Mouse (Mus musculus) forebrain, embryonic 10.5 days (tissue): ENCODE measurements around the gene Ss18l2. TPM values are rescaled to one million over a fixed set of nuclear protein-coding genes. Genes with fewer than 3 reads are reported as not detected.

Source experiments
- DNase-seq: peaks from one replicate; pipeline ENCODE4 v3.0.0-alpha.2; 2017; ENCODE audit warnings: low spot score; ENCODE audit errors: extremely low spot score
- H3K27ac ChIP-seq: fragments of 300-500 bp; sonication (generic); 2 replicates; pipeline ENCODE4 v1.5.1; 2016; ENCODE audit warnings: mild to moderate bottlenecking
- H3K27me3 ChIP-seq: fragments of 300-500 bp; sonication (generic); 2 replicates; pipeline ENCODE4 v1.6.1; 2016; ENCODE audit warnings: mild to moderate bottlenecking; ENCODE audit not compliant: poor library complexity, severe bottlenecking
- H3K36me3 ChIP-seq: fragments of 300-500 bp; sonication (generic); replicated peaks from 2 replicates; pipeline ENCODE4 v1.6.1; 2016; ENCODE audit warnings: mild to moderate bottlenecking, moderate library complexity
- H3K4me1 ChIP-seq: fragments of 300-500 bp; sonication (generic); 2 replicates; pipeline ENCODE4 v1.6.1; 2016
- H3K4me3 ChIP-seq: fragments of 300-500 bp; sonication (generic); 2 replicates; pipeline ENCODE4 v1.5.1; 2016; ENCODE audit warnings: mild to moderate bottlenecking, moderate library complexity
- H3K9me3 ChIP-seq: fragments of 300-500 bp; sonication (generic); 2 replicates; pipeline ENCODE4 v1.6.1; 2016; ENCODE audit warnings: mild to moderate bottlenecking, moderate library complexity
- WGBS: fragments of 180-500 bp; shearing (Covaris S2); methylation state at CpG from one replicate; pipeline ENCODE4 v1.1.7; 2016; 5-methylcytosine and 5-hydroxymethylcytosine counted together
- polyA plus RNA-seq: library from polyadenylated mRNA; unstranded; fragments of >200 nt; fragmentation: Nextera tagmentation; extraction: Ambion mirVana; gene quantifications from 2 replicates; pipeline ENCODE4 v1.2.1, GENCODE M21; 2016

Gene Ss18l2
- polyA plus RNA-seq, 1 experiment from 2014 or later, result 85.3 TPM

DNA sequence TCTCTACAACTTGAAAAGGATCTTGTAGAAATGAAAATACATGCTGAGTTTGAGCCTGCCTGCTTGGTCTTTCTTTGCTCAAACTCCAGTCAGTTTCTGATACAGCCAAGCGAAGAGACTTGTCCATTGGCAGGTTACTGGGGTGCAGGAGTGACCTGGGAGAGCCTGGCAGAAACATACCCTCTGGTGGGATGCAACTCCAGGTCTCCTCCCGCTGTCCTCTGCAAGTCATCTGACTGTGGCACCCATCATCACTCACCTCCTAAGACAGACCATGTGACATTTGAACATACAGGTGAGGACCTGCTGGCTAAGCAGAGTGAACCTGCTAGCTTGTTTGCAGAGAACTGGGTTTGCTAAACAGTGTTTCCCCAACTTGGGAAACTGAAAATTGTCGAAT, 46.7 kb downstream of the Ss18l2 start:
- Histone ChIP-seq H3K27me3 (0 out of 2 replicates have a peak, but pooled peaks cover 4% of the 10 kb centered on the region), H3K27ac (no peak overlapping the region), H3K36me3 (peaks cover 53% of the 10 kb centered on the region), H3K4me3 (no peak overlapping the region), H3K4me1 (peaks cover 40% of the 10 kb centered on the region), H3K9me3 (no peaks in the 10 kb centered on the region)
- 93% methylated on average over 3 of the region's 3 CpGs for WGBS
- DNase-seq, result no peak

DNA sequence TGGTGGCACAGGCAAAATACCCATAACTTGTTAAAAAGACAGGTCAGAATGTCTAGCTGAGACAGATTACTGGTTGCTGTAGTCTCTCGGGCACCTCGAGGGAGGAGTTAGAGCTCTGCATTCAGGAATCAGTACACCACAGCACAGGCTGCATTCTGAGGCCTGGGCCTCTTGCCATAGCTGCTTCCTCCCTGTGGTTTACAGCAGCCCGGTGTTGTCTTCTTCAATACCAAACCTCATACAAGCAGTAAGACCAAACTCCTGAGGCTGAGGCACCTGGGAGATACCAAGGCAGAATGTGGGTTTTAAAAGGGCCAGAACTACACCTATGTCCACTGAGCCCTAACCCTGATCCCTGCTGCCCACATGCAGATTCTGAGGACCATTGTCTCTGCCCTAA, 47.3 kb downstream of the Ss18l2 start:
- Histone ChIP-seq H3K27ac (peak overlapping the region; percentile 20; the same call in 1 of the 2 replicates), H3K36me3 (peaks cover 51% of the 10 kb centered on the region), H3K4me1 (peaks cover 47% of the 10 kb centered on the region), H3K27me3 (0 out of 2 replicates have a peak, but pooled peaks cover 4% of the 10 kb centered on the region), H3K9me3 (no peaks in the 10 kb centered on the region), H3K4me3 (no peak overlapping the region)
- 75% methylated on average over 3 of the region's 3 CpGs for WGBS
- DNase-seq, result peak; percentile 25

DNA sequence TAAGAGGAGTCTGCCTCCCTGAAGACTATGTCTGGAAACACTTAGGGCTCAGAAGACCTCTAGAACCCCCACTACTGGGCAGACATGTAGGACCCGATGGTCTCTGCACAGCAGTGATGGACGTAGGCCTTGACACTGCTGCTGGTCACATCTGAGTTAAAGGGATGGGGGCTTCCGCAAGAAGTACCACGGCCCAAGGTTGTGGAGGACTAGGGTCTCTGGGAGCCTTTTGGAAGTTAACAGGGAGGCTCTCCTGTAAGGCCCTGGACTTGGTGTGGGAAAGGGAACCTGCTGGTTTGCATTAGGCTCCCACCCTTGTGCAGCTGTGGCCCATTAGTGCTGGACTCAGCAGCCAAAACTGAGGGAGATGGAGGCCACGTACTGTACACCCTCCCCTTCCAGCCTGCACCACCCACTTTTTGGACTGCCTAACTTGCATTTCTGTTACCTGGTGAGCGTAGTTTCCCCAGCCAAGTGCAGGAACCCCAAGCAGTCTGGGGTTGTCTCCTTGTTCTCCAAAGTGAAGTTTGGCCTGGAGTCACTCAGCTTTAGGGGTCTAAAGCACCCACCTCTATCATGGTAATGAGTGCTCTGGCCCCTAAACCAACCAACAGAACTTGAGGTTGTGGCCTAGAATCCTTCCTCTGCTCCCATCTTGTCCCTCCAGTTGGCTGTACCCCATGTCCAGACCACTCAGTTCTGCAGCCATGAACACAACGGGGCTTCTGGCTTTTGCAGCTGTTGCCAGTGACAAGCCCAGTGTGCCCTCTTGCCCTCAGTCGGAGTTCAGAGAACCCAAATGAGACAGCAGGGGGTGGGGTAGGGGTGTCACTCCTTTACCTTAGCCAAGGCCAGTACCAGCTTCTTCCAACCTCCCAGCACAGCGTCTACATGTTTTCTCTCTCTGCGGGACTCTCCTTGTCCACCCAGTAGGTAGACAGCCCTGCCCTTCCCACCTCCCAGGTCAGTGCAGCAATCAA, 48.0 kb downstream of the Ss18l2 start:
- H3K9me3 ChIP-seq, result no peaks in the 10 kb centered on the region
- H3K4me1 ChIP-seq, result peaks cover 48% of the 10 kb centered on the region
- peak; percentile 36 for DNase-seq
- H3K27ac ChIP-seq, result peak overlapping the region; percentile 98
- H3K27me3 ChIP-seq, result 0 out of 2 replicates have a peak, but pooled peaks cover 4% of the 10 kb centered on the region
- 48% methylated on average over 10 of the region's 10 CpGs for WGBS
- peaks cover 51% of the 10 kb centered on the region for H3K36me3 ChIP-seq
- peak overlapping the region; percentile 82 for H3K4me3 ChIP-seq

DNA sequence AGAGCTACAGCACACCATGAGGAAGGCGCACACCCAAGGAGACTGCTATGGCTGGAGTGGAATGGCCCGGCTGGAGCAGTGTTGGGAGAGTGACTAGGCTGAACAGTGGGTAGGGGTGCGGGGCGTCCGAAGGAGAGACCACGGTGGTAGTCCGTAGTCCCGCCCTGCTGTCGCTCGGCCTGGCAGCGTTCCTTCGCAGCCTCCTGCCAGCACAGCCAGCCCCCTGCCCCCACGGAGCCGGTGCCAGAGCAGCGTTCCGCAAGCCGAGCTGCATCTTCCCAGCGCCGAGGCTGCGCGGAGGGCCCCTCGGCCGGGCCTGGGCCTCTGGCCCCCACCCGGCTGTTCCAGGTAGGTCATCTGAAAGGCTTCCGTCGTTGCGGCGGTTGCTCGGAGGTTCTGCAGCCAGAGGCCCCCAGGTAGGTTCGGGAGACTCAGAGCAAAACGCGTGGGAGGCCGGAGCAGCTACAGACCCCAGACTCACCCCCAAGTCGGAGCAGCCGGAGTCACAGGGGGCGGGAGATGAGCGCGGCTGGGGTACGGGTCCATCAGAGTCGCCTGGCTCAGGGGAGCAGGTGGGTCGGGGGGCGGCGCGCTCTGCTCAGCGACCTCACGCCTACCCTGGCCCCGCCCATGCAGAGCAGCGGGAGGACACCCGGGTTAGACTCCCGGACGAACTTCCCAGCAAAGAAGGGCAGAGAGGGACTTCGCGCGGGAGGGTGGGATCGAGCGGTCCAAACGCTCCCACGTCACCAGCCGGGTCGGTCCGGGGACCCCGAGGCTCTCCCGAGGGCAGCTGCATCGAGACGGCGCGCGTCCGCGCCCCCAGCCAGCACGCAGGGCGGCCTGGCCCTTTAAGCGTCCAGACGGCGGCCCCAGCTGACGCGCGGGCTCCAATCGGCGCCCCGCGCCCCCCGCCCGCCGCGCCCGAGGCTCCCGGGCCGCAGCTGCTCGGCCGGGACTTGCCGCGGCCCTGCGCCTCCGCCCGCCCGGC, 49.3 kb downstream of the Ss18l2 start, which contains the start of gene Zfp651:
Zfp651 (plus strand) TSS at position 240 of the 991 bp plus-strand sequence.
- peaks cover 51% of the 10 kb centered on the region for H3K36me3 ChIP-seq
- peaks cover 48% of the 10 kb centered on the region for H3K4me1 ChIP-seq
- peak within 1 kb of the TSS; percentile 98 for H3K27ac ChIP-seq
- WGBS, result under 1% methylated on average over 94 of the region's 97 CpGs
- H3K4me3 ChIP-seq, result peak within 1 kb of the TSS; percentile 82
- 0 out of 2 replicates have a peak, but pooled peaks cover 4% of the 10 kb centered on the region for H3K27me3 ChIP-seq
- H3K9me3 ChIP-seq, result no peaks in the 10 kb centered on the region
- peak; percentile 78 for DNase-seq

DNA sequence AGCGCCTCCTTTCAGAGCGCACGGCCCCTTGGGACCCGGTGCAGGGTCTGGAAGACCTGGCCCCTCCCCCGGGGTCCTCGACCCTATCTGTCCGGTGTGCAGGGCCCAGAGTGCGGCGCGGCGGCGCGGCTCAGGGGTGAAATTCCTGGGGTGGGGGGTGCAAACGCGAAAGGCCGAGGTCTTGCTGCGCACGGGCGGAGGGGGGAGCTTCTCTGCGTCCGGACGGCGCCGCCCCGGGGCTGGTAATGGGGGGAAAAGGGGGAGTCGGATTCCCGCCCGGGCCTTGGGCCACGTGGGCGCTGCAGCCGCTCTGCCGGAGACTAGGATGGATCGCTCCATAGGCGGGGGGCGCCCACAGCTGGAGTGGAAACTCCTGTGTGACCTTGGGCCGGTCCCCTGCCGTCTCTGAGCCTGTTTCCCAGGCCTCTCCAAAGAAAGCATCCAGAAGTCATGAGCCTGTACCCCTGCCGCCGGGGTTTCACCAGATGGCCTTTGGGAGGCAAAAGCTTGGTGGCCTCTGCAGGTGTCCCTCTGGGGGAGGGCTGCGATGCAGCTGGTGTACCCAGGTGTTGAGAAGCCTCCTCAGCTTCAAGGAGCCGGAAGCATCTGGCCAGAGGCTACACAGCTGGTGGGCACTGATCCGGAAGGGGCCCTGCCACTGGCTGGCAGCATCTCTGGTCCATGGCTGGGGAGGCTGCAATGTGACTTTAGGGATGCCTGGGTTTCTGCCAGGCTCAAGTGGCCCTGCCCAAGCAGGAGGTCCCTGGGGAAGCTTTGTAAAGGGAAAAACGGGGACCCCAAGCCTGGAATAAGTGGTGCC, 50.4 kb downstream of the Ss18l2 start:
- WGBS, result 2% methylated on average over 43 of the region's 43 CpGs

DNA sequence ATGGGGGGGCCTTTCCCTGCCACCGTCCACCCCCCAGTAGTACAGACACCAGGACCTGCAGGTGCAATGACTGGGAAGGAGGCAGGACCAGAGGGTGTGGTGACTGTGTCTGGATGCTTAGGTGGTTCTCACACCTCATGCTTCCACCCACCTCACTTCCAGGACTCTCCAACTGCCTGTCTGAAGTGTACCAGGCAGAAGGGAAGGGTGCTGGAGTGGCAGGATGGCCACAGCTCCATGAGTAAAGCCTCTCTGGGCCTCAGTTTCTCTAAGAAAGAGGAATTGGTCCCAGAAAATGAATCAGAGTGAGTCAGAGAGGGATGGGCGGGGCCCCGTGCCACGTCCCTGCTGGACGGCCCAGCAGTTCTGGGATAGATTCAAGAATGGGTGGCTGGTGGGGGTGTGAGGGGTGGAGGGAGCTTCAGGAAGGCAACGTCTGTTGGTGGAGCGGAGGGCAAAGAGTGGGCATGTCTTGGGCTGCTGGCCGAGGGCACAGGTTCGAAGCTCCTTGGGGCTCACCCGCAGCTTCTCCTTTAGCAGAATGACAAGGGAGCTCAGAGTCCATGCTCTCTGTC, 51.0 kb downstream of the Ss18l2 start:
- no peak for DNase-seq
- WGBS, result 69% methylated on average over 10 of the region's 10 CpGs
- Histone ChIP-seq H3K9me3 (no peaks in the 10 kb centered on the region), H3K36me3 (peaks cover 51% of the 10 kb centered on the region), H3K4me1 (peaks cover 48% of the 10 kb centered on the region), H3K4me3 (peak overlapping the region; percentile 82), H3K27ac (peak overlapping the region; percentile 98), H3K27me3 (0 out of 2 replicates have a peak, but pooled peaks cover 4% of the 10 kb centered on the region)

More for the DNA sequence above, 50.4 kb downstream of the Ss18l2 start:
- Histone ChIP-seq H3K27ac (peak overlapping the region; percentile 98), H3K4me1 (peaks cover 48% of the 10 kb centered on the region), H3K27me3 (0 out of 2 replicates have a peak, but pooled peaks cover 4% of the 10 kb centered on the region), H3K4me3 (peak overlapping the region; percentile 82), H3K36me3 (peaks cover 51% of the 10 kb centered on the region), H3K9me3 (no peaks in the 10 kb centered on the region)
- peak; percentile 87 for DNase-seq

DNA sequence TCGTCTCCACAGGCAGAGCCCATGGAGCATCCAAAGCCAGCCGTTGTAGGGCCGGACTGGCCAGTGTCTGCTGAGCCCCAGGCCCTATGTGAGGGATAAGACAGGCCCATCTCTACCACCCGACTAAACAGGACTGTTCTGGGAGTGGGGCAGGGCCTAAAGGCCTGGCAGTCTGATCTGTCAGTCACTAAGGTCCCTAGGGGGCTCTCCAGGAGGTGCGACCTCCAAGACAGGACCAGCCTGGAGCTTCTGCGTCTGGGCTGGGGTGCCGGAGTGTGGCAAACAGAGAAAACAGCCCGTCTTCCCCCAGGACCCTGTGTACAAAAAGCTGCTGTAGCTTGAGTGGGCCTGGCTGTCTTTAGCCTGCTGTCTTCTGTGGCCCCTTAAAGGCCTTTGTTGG, 51.7 kb downstream of the Ss18l2 start:
- peaks cover 48% of the 10 kb centered on the region for H3K4me1 ChIP-seq
- peaks cover 51% of the 10 kb centered on the region for H3K36me3 ChIP-seq
- WGBS, result 77% methylated on average over 8 of the region's 8 CpGs
- DNase-seq, result no peak
- peak overlapping the region; percentile 98; the same call in 1 of the 2 replicates for H3K27ac ChIP-seq
- H3K27me3 ChIP-seq, result 0 out of 2 replicates have a peak, but pooled peaks cover 4% of the 10 kb centered on the region
- no peaks in the 10 kb centered on the region for H3K9me3 ChIP-seq
- peak overlapping the region; percentile 82; the same call in 1 of the 2 replicates for H3K4me3 ChIP-seq

DNA sequence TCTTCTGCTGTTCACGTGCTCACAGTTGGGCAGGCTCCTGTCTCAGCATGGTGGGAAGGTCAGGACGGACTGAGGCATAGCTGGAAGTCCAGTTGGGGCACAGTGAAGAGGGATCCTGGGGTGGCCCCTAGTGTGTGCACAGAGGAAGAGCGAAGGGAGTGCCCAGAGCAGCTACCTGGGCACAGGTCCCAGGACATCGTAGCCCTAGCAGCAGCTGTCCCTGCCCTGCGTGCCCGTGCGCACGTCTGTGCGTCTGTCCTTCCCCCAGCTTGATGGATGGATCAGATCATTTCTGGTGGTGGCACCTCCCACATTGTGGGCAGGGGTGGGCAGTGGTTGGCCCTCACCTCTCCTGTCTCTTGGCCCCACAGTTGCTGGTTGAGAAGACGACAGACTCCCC, 52.1 kb downstream of the Ss18l2 start:
- Histone ChIP-seq H3K36me3 (peaks cover 53% of the 10 kb centered on the region), H3K4me3 (peak overlapping the region; percentile 14; the same call in 1 of the 2 replicates), H3K9me3 (no peaks in the 10 kb centered on the region), H3K27me3 (0 out of 2 replicates have a peak, but pooled peaks cover 4% of the 10 kb centered on the region), H3K4me1 (peaks cover 48% of the 10 kb centered on the region), H3K27ac (0 out of 2 replicates have a peak overlapping the region, but pooled peaks have one; percentile 40)
- 83% methylated on average over 10 of the region's 10 CpGs for WGBS
- DNase-seq, result no peak

DNA sequence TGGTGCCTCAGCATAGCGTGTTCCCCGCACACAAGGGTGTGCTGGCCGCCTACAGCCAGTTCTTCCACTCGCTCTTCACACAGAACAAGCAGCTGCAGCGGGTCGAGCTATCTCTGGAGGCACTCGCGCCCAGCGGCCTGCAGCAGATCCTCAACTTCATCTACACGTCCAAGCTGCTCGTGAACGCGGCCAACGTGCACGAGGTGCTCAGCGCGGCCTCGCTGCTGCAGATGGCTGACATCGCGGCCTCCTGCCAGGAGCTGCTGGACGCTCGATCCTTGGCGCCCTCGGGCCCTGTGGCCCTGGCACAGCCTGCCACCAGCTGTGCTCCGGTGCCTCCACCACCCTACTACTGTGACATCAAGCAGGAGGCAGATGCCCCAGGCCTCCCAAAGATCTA, 52.6 kb downstream of the Ss18l2 start:
- 93% methylated on average over 25 of the region's 25 CpGs for WGBS
- H3K9me3 ChIP-seq, result no peaks in the 10 kb centered on the region
- no peak for DNase-seq
- H3K27ac ChIP-seq, result 0 out of 2 replicates have a peak overlapping the region, but pooled peaks have one; percentile 40
- H3K36me3 ChIP-seq, result peaks cover 58% of the 10 kb centered on the region
- no peak overlapping the region for H3K4me3 ChIP-seq
- H3K27me3 ChIP-seq, result 0 out of 2 replicates have a peak, but pooled peaks cover 4% of the 10 kb centered on the region
- H3K4me1 ChIP-seq, result peaks cover 43% of the 10 kb centered on the region
